ENCODE assay signal across 9 mouse cellular contexts in genomic region chr2:104444776-104445175, GRCm38 (mm10). TPM values are rescaled to one million over a fixed set of nuclear protein-coding genes. Genes with fewer than 3 reads are reported as not detected.
DNase-seq lines count a peak whose midpoint lies in the region; ATAC-seq and TF ChIP-seq lines count a peak whose summit lies in the region.
"Had no signal": no experiment of that assay in that cellular context is flagged by ENCODE, and none has a peak within 500 bp of the region (broad histone marks: within the 10 kb centered on the region; RNA-seq: fewer than 3 reads in every experiment).

No protein-coding gene starts in this region.

- 18% methylated on average over 2 of the region's 2 CpGs for WGBS in lung, postnatal 0 days

- H3K4me2 ChIP-seq in lung, postnatal 0 days (replicated peaks; ENCODE audit: low read depth, low read length): no peak overlapping the region

- H3K9ac ChIP-seq in lung, postnatal 0 days (replicated peaks; ENCODE audit: low read depth): no peak overlapping the region

- no peak for TF ChIP-seq EP300 in lung, postnatal 0 days (IDR thresholded peaks at IDR 0.05)

- no peaks in the 10 kb centered on the region for H3K27me3 ChIP-seq in lung, postnatal 0 days (replicated peaks; ENCODE audit: insufficient read depth, low read length)
- H3K27me3 ChIP-seq: megakaryocyte, embryonic 14.5 days had no signal

- H3K36me3 ChIP-seq in lung, postnatal 0 days (ENCODE audit: insufficient read depth, low read length): 0 out of 2 replicates have a peak, but pooled peaks cover 8% of the 10 kb centered on the region

- TF ChIP-seq CTCF in lung, postnatal 0 days (IDR thresholded peaks at IDR 0.05): peak; percentile 93

- peaks cover 9% of the 10 kb centered on the region for H3K4me1 ChIP-seq in lung, postnatal 0 days (ENCODE audit: insufficient read depth, low read depth, low read length)

- no peak overlapping the region for H3K27ac ChIP-seq in lung, postnatal 0 days (ENCODE audit: low read length)

- H3K9me3 ChIP-seq in lung, postnatal 0 days (ENCODE audit: low read length): no peaks in the 10 kb centered on the region
- H3K9me3 ChIP-seq: megakaryocyte, embryonic 14.5 days had no signal

- peak; percentile 62 for DNase-seq in Muller cell, postnatal 12 days (ENCODE audit: inconsistent ontology term)
- DNase-seq in cerebellum, adult 11-12 months: peak; percentile 45
- DNase-seq in forelimb bud, embryonic 11.5 days (ENCODE audit: low read depth, low spot score): peak; percentile 56
- peak; percentile 73 for DNase-seq in heart, postnatal 4 days
- DNase-seq in layer of hippocampus, adult 9-10 months (ENCODE audit: low spot score): peak; percentile 54
- DNase-seq in lung, postnatal 0 days (ENCODE audit: low spot score): peak; percentile 87
- DNase-seq in retina, postnatal 1 day: peak; percentile 78
- DNase-seq in urinary bladder, postnatal 25 days (ENCODE audit: low spot score): peak; percentile 24

- no peak overlapping the region for H3K4me3 ChIP-seq in lung, postnatal 0 days (ENCODE audit: low read depth, low read length)
- H3K4me3 ChIP-seq: megakaryocyte, embryonic 14.5 days had no signal

- ATAC-seq in lung, postnatal 0 days: peak; percentile 86

RNA-seq across cellular contexts. Expression of gene D430041D05Rik, which starts 34.0 kb away (rescaled TPM):
- total RNA-seq in heart, postnatal 4 days (2021): under 1 TPM; 0.11 to 0.19 TPM
- polyA plus RNA-seq in lung, postnatal 0 days (2015; fragmentation: Nextera tagmentation; extraction: Ambion mirVana): 0.69 and 0.79 TPM in 2 replicates

RNA-seq across cellular contexts. Expression of gene Hipk3, which starts 49.5 kb away (rescaled TPM):
- 100 to 1,000 TPM; 221 to 237 TPM for total RNA-seq in heart, postnatal 4 days (2021)
- polyA plus RNA-seq in lung, postnatal 0 days (2015; fragmentation: Nextera tagmentation; extraction: Ambion mirVana): 17.5 and 18.4 TPM in 2 replicates

Comparison
In these comparisons a context has a peak if more than half of its experiments do, and no peak if none do; other contexts are left out.
1. DNase-seq: peak in every context shown above with its lines; median percentile 87 in lung, postnatal 0 days; 78 in retina, postnatal 1 day; 73 in heart, postnatal 4 days; 62 in Muller cell, postnatal 12 days; 56 in forelimb bud, embryonic 11.5 days; 54 in layer of hippocampus, adult 9-10 months; 45 in cerebellum, adult 11-12 months; 24 in urinary bladder, postnatal 25 days.